Mouse (Mus musculus) c-Kit-positive CD71-positive TER-119-negative erythroid progenitor cells, embryonic 14.5 days (primary cell): ENCODE data around the gene Rprd1b.

Experiments used
- DNase-seq: peaks from one replicate; pipeline ENCODE4 v3.0.0-alpha.2; 2013; ENCODE audit warnings: low read depth

The Rprd1b gene

GRCm38 (mm10) chr2:158146971-158147370 is 118.7 kb downstream of the Rprd1b start:
- DNase-seq, result no peak

- DNase-seq, result no peak
Observed at GRCm38 (mm10) chr2:158151077-158151476, 122.8 kb downstream of the Rprd1b start.

DNA sequence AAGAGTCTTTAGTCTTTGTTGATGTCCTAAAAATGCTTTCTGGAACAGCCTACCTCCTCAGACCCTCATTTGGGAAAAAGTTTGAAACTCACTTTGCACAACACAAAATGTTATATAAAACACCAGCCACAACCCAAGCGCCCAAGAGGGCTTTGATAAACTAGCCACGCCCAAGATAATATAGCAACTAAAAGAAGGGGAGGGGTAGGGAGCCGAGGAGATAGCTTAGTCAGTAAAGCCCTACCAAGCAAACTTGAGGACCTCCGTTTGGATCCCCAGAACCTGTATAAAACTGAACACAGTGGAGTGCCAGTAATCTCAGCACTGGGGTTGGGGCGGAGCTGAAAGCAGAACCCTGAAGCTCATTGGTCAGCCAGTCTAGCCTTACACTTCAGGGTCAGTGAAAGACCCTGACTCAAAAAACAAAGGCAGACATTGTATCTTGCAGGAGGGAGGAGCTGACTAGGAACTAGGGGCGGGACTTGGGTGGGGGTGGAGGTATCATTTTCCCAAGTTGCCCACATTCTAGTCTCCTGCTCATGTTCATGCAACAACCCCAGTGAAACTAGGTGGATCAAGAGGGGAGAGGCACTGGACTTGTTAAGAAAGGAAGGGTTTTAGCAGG is 124.5 kb downstream of the Rprd1b start:
- no peak for DNase-seq

DNA sequence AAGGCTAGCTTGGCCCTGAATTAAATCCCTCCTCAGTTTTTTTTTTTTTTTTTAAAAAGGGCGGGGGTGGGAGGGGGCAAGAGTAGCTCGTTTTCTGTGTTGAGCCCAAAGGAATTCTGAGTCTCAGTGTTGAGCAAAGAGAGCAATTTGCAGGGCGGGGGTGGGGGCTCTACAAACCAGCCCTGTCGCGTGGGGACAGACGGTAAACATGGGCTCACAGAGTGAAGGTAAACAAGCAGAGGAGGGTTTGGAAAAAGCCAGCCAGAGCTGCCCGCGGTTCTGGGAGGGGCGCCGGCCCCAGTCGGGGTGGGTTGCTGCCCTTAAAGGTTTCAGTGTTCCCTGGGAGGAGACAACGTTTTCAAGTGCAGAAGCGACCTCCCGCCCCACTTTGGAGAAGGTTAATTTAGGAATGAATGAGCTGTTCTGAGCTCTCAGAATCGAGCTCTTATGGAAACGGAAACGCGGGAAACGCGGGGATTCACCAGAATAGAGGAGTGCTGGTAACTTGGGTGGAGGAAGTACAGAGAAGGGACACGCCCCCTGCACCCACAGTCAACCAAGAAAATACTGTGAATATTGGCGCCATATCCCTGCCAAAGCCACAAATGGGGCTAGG is 125.5 kb downstream of the Rprd1b start:
- peak; percentile 70 for DNase-seq

DNA sequence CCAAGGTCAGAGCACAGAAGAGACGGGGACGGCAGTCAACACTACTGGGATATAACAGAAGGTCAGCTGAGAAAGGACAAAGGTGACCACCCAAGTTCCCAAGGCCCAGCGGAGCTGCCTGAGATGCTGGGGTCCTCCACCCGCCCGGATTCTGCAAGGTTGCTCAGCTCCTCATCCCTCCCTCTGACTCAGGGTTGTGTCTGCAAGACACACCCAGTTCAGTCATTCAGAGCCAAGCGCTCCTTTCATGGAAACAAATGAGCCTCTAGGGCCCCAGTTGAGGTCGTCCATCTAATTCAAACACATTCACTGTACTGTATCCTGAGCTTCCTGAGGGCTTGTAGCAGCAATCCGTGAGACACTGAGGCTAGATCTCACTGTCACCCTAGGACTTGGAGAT is 126.3 kb downstream of the Rprd1b start:
- DNase-seq, result no peak

- no peak for DNase-seq
Observed at GRCm38 (mm10) chr2:158155101-158155500, 126.8 kb downstream of the Rprd1b start.

DNA sequence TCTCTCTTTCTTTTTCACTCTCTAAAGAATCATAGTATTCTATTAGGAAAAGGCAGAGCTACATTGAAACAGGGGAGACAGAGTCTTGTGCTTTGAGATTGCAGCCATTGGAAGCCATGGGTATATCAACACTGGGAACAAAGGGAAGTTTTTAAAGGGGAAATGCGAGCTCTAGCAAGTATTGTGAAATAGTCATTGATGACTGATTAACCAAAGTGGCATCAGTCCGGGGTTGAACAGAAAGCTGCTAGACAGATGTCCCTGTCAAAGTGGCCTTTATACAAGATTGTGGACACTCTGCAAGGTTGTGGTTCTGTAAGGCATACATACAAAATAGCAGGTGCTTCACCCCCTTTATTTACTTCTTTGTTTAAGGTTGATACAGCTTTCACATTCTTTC is 127.3 kb downstream of the Rprd1b start:
- DNase-seq, result no peak

- no peak for DNase-seq
Observed at GRCm38 (mm10) chr2:158156487-158156886, 128.2 kb downstream of the Rprd1b start.

- no peak for DNase-seq
Observed at GRCm38 (mm10) chr2:158157654-158158053, 129.4 kb downstream of the Rprd1b start.

GRCm38 (mm10) chr2:158159376-158160235 is 131.3 kb downstream of the Rprd1b start:
- no peak for DNase-seq

DNA sequence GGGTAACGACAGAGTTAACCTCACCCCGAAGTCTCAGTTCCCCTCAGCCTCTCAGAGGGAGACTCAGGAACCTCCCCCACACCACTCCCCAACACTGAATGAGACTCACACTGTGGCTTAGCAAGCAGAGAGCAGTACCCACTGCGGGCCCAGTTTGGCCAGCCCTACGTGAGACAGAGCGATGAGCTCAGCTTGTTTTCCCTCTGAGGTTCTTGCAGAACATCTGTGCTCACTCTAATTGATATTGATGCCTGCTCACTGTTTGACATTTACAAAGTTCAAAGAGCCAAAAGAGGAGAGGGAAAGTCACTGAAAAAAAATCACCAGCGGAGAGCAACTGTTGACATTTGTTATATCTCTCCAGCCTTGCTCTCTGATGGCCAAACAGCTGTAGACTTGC is 133.5 kb downstream of the Rprd1b start:
- no peak for DNase-seq

DNA sequence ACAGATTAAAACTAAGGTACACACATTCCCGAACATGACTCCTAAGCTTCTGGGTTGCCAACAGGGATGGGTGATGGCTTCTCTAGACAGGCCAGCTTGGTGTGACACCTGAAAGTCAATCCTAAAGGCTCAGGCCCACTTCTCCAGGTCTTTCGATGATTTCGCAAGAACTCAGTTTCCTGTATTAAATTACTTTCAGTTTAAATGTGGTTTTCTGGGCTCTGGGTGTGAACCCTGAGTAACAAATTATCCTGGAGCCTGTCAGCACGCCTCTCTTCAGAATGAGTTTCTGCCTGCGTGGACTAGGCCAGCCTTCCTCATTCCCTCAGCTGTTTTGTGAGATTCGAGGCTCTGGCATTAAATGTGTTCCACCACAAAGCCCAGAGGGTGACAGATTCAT is 134.7 kb downstream of the Rprd1b start:
- no peak for DNase-seq

DNA sequence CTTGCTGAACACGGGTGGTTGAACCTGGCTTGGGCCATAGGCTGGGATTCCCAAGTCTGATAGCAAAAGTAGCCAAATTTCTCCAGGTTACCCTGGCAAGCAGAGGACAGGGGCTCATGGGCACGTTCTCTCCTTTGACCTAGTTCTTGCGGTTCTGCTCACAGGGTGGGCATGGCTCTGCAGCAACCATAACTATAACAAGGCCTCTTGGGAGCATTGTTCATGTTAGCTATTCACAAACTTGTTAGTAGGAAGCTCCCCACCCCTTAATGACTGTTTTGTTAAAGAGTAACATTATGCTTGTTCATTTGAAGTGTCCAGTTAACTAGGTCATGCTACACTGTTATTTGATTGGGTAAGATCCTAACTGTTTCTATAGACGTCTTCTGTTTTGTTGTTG is 137.5 kb downstream of the Rprd1b start:
- no peak for DNase-seq

- no peak for DNase-seq
Observed at GRCm38 (mm10) chr2:158166628-158167027, 138.3 kb downstream of the Rprd1b start.

- DNase-seq, result no peak
Observed at GRCm38 (mm10) chr2:158167496-158168205, 139.4 kb downstream of the Rprd1b start.

- no peak for DNase-seq
Observed at GRCm38 (mm10) chr2:158168741-158169211, 140.5 kb downstream of the Rprd1b start.

DNA sequence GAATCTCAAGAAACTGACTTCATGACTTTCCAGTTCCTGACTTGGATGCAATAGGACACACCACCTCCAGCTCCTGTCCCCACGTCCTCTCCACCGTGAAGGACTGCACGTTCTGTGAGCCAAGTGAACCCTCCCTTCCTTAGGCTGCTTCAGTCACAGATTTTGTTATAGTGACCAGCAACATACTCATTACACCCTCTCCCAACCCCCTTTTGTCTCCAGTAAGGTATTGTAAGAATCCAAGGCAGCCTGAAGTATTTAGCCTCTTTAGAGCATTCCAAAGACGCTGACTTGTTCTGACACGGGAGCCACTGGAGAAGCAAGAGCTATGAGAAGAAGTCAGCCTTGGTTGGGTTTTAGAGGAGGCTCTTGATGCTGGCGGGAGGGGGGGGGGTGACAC is 141.1 kb downstream of the Rprd1b start:
- no peak for DNase-seq

DNA sequence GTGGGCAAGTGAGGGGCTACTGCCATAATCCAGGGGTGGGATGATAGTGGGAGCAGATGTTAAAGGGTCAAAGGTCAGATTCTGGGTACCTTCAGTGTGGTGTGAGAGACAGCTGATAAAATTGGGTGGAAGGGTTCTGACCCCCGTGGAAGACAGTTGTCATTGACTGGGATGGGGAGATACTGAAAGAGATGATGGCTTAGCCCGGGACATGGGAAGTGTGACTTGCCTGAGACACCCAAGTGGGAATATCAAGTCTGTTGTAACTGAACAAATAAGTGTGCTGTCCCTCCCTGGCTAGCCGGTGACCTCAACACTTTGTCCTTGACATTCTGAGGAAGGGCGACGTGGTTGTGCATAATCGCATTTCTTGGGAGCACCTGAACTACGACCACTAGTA is 141.5 kb downstream of the Rprd1b start:
- DNase-seq, result no peak

DNA sequence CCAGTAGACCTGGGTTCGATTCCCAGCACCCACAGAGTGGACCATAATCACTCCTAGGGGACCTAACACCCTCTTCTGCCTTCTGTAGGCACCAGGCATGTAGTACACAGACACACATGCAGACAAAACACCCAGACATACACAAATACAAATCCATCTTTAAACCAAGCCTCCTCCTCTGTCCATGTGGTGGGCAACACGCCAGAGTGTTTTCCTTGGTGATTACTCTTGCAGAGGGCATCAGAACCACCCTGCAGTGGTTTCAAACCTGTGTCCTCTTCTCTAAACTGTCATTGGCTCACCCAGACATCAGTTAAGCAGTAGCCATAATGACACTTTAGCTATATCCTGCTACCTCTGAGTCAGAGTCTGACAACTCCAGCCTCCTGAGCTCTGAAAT is 142.1 kb downstream of the Rprd1b start:
- DNase-seq, result no peak

DNA sequence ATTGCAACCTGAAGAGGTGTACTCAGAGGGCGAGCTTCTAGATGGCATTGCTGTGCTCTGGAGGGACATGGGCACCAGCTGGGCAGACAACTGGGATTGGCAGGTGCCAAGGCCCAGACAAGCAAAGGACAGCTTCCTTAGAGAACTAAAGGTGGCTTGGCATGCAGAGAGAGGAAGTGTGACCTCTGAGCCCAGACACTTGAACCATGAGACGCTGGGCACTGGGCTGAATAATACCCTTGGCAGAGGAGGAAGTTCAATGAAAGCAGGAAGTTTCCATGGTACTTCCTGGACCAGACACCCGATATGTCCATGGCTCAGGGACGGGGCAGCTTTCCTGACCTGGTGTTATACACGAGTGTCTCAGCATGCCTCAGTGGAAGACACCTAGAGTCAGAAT is 146.1 kb downstream of the Rprd1b start:
- no peak for DNase-seq

GRCm38 (mm10) chr2:158174958-158175357 is 146.7 kb downstream of the Rprd1b start:
- DNase-seq, result no peak

DNA sequence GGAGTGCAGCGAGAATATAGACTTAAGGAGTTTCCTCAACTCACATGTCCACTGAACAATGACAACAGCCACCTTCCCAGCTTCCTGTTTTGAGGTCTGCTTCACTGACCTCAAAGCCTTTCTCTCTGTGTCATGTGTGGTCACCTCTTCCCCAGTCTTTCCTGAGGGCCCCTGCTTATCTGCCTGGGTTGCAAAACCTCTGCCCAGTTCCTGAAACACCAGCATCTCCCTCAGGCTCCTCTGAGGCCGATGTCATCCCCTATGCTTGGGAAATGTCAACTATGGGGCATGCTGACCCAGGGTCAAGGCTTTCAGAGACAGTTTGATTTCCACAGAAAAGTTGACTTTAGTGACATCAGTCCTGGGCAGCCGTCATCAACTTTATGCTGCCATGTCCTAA is 147.1 kb downstream of the Rprd1b start:
- DNase-seq, result no peak
